Mouse (Mus musculus) forebrain, embryonic 13.5 days (tissue): ENCODE results near the gene Pbrm1. TPM values are rescaled to one million over a fixed set of nuclear protein-coding genes. Genes with fewer than 3 reads are reported as not detected.

Source experiments
- ATAC-seq: fragments of 200-750 bp; cut with Nextera tagmentation; 2 replicates; pipeline ENCODE4 v1.8.0; 2017
- H3K27ac ChIP-seq: fragments of 300-500 bp; sonication (generic); 2 replicates; pipeline ENCODE4 v1.5.1; 2015; ENCODE audit warnings: inconsistent platforms, mild to moderate bottlenecking, moderate library complexity
- H3K27me3 ChIP-seq: fragments of 300-500 bp; sonication (generic); 2 replicates; pipeline ENCODE4 v1.6.1; 2015; ENCODE audit warnings: mild to moderate bottlenecking, inconsistent platforms
- H3K36me3 ChIP-seq: fragments of 300-500 bp; sonication (generic); 2 replicates; pipeline ENCODE4 v1.6.1; 2015; ENCODE audit warnings: mild to moderate bottlenecking, inconsistent platforms; ENCODE audit not compliant: poor library complexity, severe bottlenecking
- H3K4me1 ChIP-seq: fragments of 300-500 bp; sonication (generic); 2 replicates; pipeline ENCODE4 v1.6.1; 2015; ENCODE audit warnings: inconsistent platforms
- H3K4me2 ChIP-seq: fragments of 300-500 bp; sonication (generic); 2 replicates; pipeline ENCODE4 v1.6.1; 2015; ENCODE audit warnings: inconsistent platforms, mild to moderate bottlenecking, moderate library complexity
- H3K4me3 ChIP-seq: fragments of 300-500 bp; sonication (generic); 2 replicates; pipeline ENCODE4 v1.5.1; 2015; ENCODE audit warnings: mild to moderate bottlenecking, inconsistent platforms
- H3K9ac ChIP-seq: fragments of 300-500 bp; sonication (generic); 2 replicates; pipeline ENCODE4 v1.6.1; 2015; ENCODE audit warnings: mild to moderate bottlenecking, inconsistent platforms
- H3K9me3 ChIP-seq: fragments of 300-500 bp; sonication (generic); replicated peaks from 2 replicates; pipeline ENCODE4 v1.6.1; 2016; ENCODE audit warnings: inconsistent platforms
- WGBS: fragments of 180-500 bp; shearing (Covaris S2); methylation state at CpG from one replicate; pipeline ENCODE4 v1.1.7; 2015; 5-methylcytosine and 5-hydroxymethylcytosine counted together
- polyA plus RNA-seq: library from polyadenylated mRNA; unstranded; fragments of >200 nt; fragmentation: Nextera tagmentation; extraction: Ambion mirVana; gene quantifications from 2 replicates; pipeline ENCODE4 v1.2.1, GENCODE M21; 2015

The Pbrm1 gene
- polyA plus RNA-seq, 1 experiment from 2014 or later = 166 TPM

GRCm38 (mm10) chr14:31137281-31137595 is 118.3 kb downstream of the Pbrm1 start:
- Histone ChIP-seq H3K9me3 (no peaks in the 10 kb centered on the region), H3K27ac (no peak overlapping the region), H3K9ac (no peak overlapping the region), H3K4me1 (peaks cover 28% of the 10 kb centered on the region), H3K4me3 (no peak overlapping the region), H3K27me3 (no peaks in the 10 kb centered on the region), H3K4me2 (no peak overlapping the region), H3K36me3 (peaks cover 80% of the 10 kb centered on the region)
- 89% methylated on average over 10 of the region's 10 CpGs for WGBS
- no peak for ATAC-seq

- H3K4me3 ChIP-seq = no peak overlapping the region
- peaks cover 86% of the 10 kb centered on the region for H3K36me3 ChIP-seq
- H3K27me3 ChIP-seq = no peaks in the 10 kb centered on the region
- H3K4me1 ChIP-seq = peaks cover 22% of the 10 kb centered on the region
- no peak for ATAC-seq
- H3K4me2 ChIP-seq = no peak overlapping the region
- H3K27ac ChIP-seq = no peak overlapping the region
- WGBS = 86% methylated on average over 11 of the region's 11 CpGs
- no peaks in the 10 kb centered on the region for H3K9me3 ChIP-seq
- no peak overlapping the region for H3K9ac ChIP-seq
These were observed 118.9 kb downstream of the Pbrm1 start for GRCm38 (mm10) chr14:31137791-31138190.

- WGBS = 88% methylated on average over 20 of the region's 35 CpGs
- ATAC-seq = no peak
- H3K36me3 ChIP-seq = peaks cover 90% of the 10 kb centered on the region
- H3K4me3 ChIP-seq = no peak overlapping the region
- H3K9me3 ChIP-seq = no peaks in the 10 kb centered on the region
- H3K27me3 ChIP-seq = no peaks in the 10 kb centered on the region
- peaks cover 17% of the 10 kb centered on the region for H3K4me1 ChIP-seq
- H3K4me2 ChIP-seq = no peak overlapping the region
- H3K27ac ChIP-seq = no peak overlapping the region
- no peak overlapping the region for H3K9ac ChIP-seq
These were observed 119.4 kb downstream of the Pbrm1 start for GRCm38 (mm10) chr14:31138219-31138896.

GRCm38 (mm10) chr14:31138897-31139429 is 120.0 kb downstream of the Pbrm1 start:
- Histone ChIP-seq H3K4me1 (peaks cover 11% of the 10 kb centered on the region), H3K4me3 (no peak overlapping the region), H3K27me3 (no peaks in the 10 kb centered on the region), H3K4me2 (no peak overlapping the region), H3K27ac (no peak overlapping the region), H3K9me3 (no peaks in the 10 kb centered on the region), H3K36me3 (peaks cover 90% of the 10 kb centered on the region), H3K9ac (no peak overlapping the region)
- 95% methylated on average over 9 of the region's 9 CpGs for WGBS
- no peak for ATAC-seq

- no peaks in the 10 kb centered on the region for H3K9me3 ChIP-seq
- H3K9ac ChIP-seq = no peak overlapping the region
- no peaks in the 10 kb centered on the region for H3K27me3 ChIP-seq
- H3K4me3 ChIP-seq = no peak overlapping the region
- H3K4me1 ChIP-seq = peaks cover 4% of the 10 kb centered on the region; the same call in 1 of the 2 replicates
- no peak for ATAC-seq
- WGBS = 94% methylated on average over 12 of the region's 12 CpGs
- no peak overlapping the region for H3K4me2 ChIP-seq
- peaks cover 86% of the 10 kb centered on the region for H3K36me3 ChIP-seq
- H3K27ac ChIP-seq = no peak overlapping the region
These were observed 120.7 kb downstream of the Pbrm1 start for GRCm38 (mm10) chr14:31139666-31140065.

- no peaks in the 10 kb centered on the region for H3K9me3 ChIP-seq
- H3K4me1 ChIP-seq = no peaks in the 10 kb centered on the region
- H3K9ac ChIP-seq = no peak overlapping the region
- H3K4me3 ChIP-seq = no peak overlapping the region
- no peaks in the 10 kb centered on the region for H3K27me3 ChIP-seq
- WGBS = 93% methylated on average over 15 of the region's 15 CpGs
- H3K36me3 ChIP-seq = peaks cover 81% of the 10 kb centered on the region
- no peak for ATAC-seq
- no peak overlapping the region for H3K4me2 ChIP-seq
- no peak overlapping the region for H3K27ac ChIP-seq
These were observed 121.2 kb downstream of the Pbrm1 start for GRCm38 (mm10) chr14:31140141-31140540.

- no peak for ATAC-seq
- 96% methylated on average over 14 of the region's 14 CpGs for WGBS
- Histone ChIP-seq H3K9me3 (no peaks in the 10 kb centered on the region), H3K27ac (no peak overlapping the region), H3K27me3 (no peaks in the 10 kb centered on the region), H3K4me2 (no peak overlapping the region), H3K4me3 (no peak overlapping the region), H3K36me3 (peaks cover 72% of the 10 kb centered on the region), H3K4me1 (no peaks in the 10 kb centered on the region), H3K9ac (no peak overlapping the region)
These were observed 122.1 kb downstream of the Pbrm1 start for GRCm38 (mm10) chr14:31141011-31141410.

GRCm38 (mm10) chr14:31145694-31146093 is 126.8 kb downstream of the Pbrm1 start:
- Histone ChIP-seq H3K9ac (no peak overlapping the region), H3K36me3 (peaks cover 25% of the 10 kb centered on the region)
- ATAC-seq = no peak

GRCm38 (mm10) chr14:31160196-31161150 is 141.5 kb downstream of the Pbrm1 start:
- WGBS = 90% methylated on average over 27 of the region's 27 CpGs
- ATAC-seq = no peak
- Histone ChIP-seq H3K9me3 (no peaks in the 10 kb centered on the region), H3K4me3 (no peak overlapping the region), H3K4me1 (0 out of 2 replicates have a peak, but pooled peaks cover 2% of the 10 kb centered on the region), H3K36me3 (no peaks in the 10 kb centered on the region), H3K9ac (no peak overlapping the region), H3K27ac (no peak overlapping the region), H3K27me3 (no peaks in the 10 kb centered on the region), H3K4me2 (no peak overlapping the region)

More at GRCm38 (mm10) chr14:31145694-31146093, 126.8 kb downstream of the Pbrm1 start:
- H3K4me1 ChIP-seq = no peaks in the 10 kb centered on the region
- 93% methylated on average over 11 of the region's 11 CpGs for WGBS
- H3K27ac ChIP-seq = no peak overlapping the region
- no peaks in the 10 kb centered on the region for H3K9me3 ChIP-seq
- H3K4me2 ChIP-seq = no peak overlapping the region
- no peaks in the 10 kb centered on the region for H3K27me3 ChIP-seq
- H3K4me3 ChIP-seq = no peak overlapping the region

GRCm38 (mm10) chr14:31161191-31161590 is 142.3 kb downstream of the Pbrm1 start:
- Histone ChIP-seq H3K27ac (no peak overlapping the region), H3K4me3 (no peak overlapping the region), H3K4me2 (no peak overlapping the region), H3K9me3 (no peaks in the 10 kb centered on the region), H3K36me3 (no peaks in the 10 kb centered on the region), H3K27me3 (no peaks in the 10 kb centered on the region), H3K4me1 (0 out of 2 replicates have a peak, but pooled peaks cover 3% of the 10 kb centered on the region), H3K9ac (no peak overlapping the region)
- ATAC-seq = no peak
- 86% methylated on average over 7 of the region's 7 CpGs for WGBS

- Histone ChIP-seq H3K27ac (no peak overlapping the region), H3K4me1 (0 out of 2 replicates have a peak, but pooled peaks cover 3% of the 10 kb centered on the region)
- 73% methylated on average over 10 of the region's 10 CpGs for WGBS
These were observed 142.7 kb downstream of the Pbrm1 start for GRCm38 (mm10) chr14:31161638-31162037.

GRCm38 (mm10) chr14:31164067-31164466 is 145.1 kb downstream of the Pbrm1 start:
- 80% methylated on average over 8 of the region's 8 CpGs for WGBS
- H3K9me3 ChIP-seq = no peaks in the 10 kb centered on the region
- H3K4me3 ChIP-seq = no peak overlapping the region
- no peak overlapping the region; the same call in 1 of the 2 replicates for H3K9ac ChIP-seq
- no peak overlapping the region for H3K27ac ChIP-seq
- H3K27me3 ChIP-seq = no peaks in the 10 kb centered on the region
- H3K4me1 ChIP-seq = 0 out of 2 replicates have a peak, but pooled peaks cover 3% of the 10 kb centered on the region
- no peak overlapping the region for H3K4me2 ChIP-seq
- ATAC-seq = 0 out of 2 replicates have a peak, but pooled peaks have one; percentile 43
- no peaks in the 10 kb centered on the region for H3K36me3 ChIP-seq

More at GRCm38 (mm10) chr14:31161638-31162037, 142.7 kb downstream of the Pbrm1 start:
- H3K36me3 ChIP-seq = no peaks in the 10 kb centered on the region
- no peaks in the 10 kb centered on the region for H3K9me3 ChIP-seq
- no peak for ATAC-seq
- H3K27me3 ChIP-seq = no peaks in the 10 kb centered on the region
- no peak overlapping the region for H3K4me3 ChIP-seq
- no peak overlapping the region for H3K9ac ChIP-seq
- no peak overlapping the region for H3K4me2 ChIP-seq
